Mouse (Mus musculus): ENCODE results near the gene Adamts4. TPM values are rescaled to one million over a fixed set of nuclear protein-coding genes. Genes with fewer than 3 reads are reported as not detected.

Gene Adamts4
- polyA plus RNA-seq, 1 experiment from 2014 or later: 2.5 TPM

GRCm38 (mm10) chr1:171270573-171270900 lies 20.3 kb downstream of the Adamts4 start:
- Histone ChIP-seq H3K9me3 (replicated peaks; ENCODE audit: control insufficient read depth, low read length) (no peaks in the 10 kb centered on the region), H3K9ac (ENCODE audit: low read length) (peak overlapping the region; percentile 86), H3K4me2 (ENCODE audit: low read length) (peak overlapping the region; percentile 95), H3K36me3 (ENCODE audit: control insufficient read depth, insufficient read depth, low read length) (peaks cover 38% of the 10 kb centered on the region), H3K4me3 (ENCODE audit: low read depth, low read length) (peak overlapping the region; percentile 82), H3K27me3 (replicated peaks; ENCODE audit: control insufficient read depth, insufficient read depth, low read length) (no peaks in the 10 kb centered on the region), H3K27ac (ENCODE audit: low read depth, low read length) (peak overlapping the region; percentile 58; the same call in 1 of the 2 replicates), H3K4me1 (ENCODE audit: control insufficient read depth, insufficient read depth, low read length) (peaks cover 12% of the 10 kb centered on the region; the same call in 1 of the 2 replicates)
- DNase-seq (ENCODE audit: low spot score) (no peak), ATAC-seq (peak; percentile 73)
- WGBS: under 1% methylated on average over 19 of the region's 19 CpGs

GRCm38 (mm10) chr1:171271196-171271595 lies 21.0 kb downstream of the Adamts4 start:
- WGBS: 57% methylated on average over 9 of the region's 9 CpGs

GRCm38 (mm10) chr1:171271622-171272021 lies 21.4 kb downstream of the Adamts4 start:
- H3K9ac ChIP-seq (ENCODE audit: low read length): no peak overlapping the region
- DNase-seq (ENCODE audit: low spot score): no peak
- ATAC-seq: no peak
- H3K36me3 ChIP-seq (ENCODE audit: control insufficient read depth, insufficient read depth, low read length): peaks cover 49% of the 10 kb centered on the region
- no peaks in the 10 kb centered on the region for H3K9me3 ChIP-seq (replicated peaks; ENCODE audit: control insufficient read depth, low read length)
- H3K4me1 ChIP-seq (ENCODE audit: control insufficient read depth, insufficient read depth, low read length): peaks cover 12% of the 10 kb centered on the region; the same call in 1 of the 2 replicates
- WGBS: 78% methylated on average over 10 of the region's 10 CpGs
- no peak overlapping the region for H3K27ac ChIP-seq (ENCODE audit: low read depth, low read length)
- H3K4me2 ChIP-seq (ENCODE audit: low read length): peak overlapping the region; percentile 95; the same call in 1 of the 2 replicates
- no peaks in the 10 kb centered on the region for H3K27me3 ChIP-seq (replicated peaks; ENCODE audit: control insufficient read depth, insufficient read depth, low read length)
- no peak overlapping the region for H3K4me3 ChIP-seq (ENCODE audit: low read depth, low read length)

More at GRCm38 (mm10) chr1:171271196-171271595, 21.0 kb downstream of the Adamts4 start:
- no peak for DNase-seq (ENCODE audit: low spot score)
- peak overlapping the region; percentile 86 for H3K9ac ChIP-seq (ENCODE audit: low read length)
- peaks cover 12% of the 10 kb centered on the region; the same call in 1 of the 2 replicates for H3K4me1 ChIP-seq (ENCODE audit: control insufficient read depth, insufficient read depth, low read length)
- no peaks in the 10 kb centered on the region for H3K9me3 ChIP-seq (replicated peaks; ENCODE audit: control insufficient read depth, low read length)
- H3K4me2 ChIP-seq (ENCODE audit: low read length): peak overlapping the region; percentile 95
- no peaks in the 10 kb centered on the region for H3K27me3 ChIP-seq (replicated peaks; ENCODE audit: control insufficient read depth, insufficient read depth, low read length)
- H3K36me3 ChIP-seq (ENCODE audit: control insufficient read depth, insufficient read depth, low read length): peaks cover 44% of the 10 kb centered on the region
- no peak for ATAC-seq
- no peak overlapping the region for H3K27ac ChIP-seq (ENCODE audit: low read depth, low read length)
- H3K4me3 ChIP-seq (ENCODE audit: low read depth, low read length): peak overlapping the region; percentile 82

GRCm38 (mm10) chr1:171272086-171272485 lies 21.9 kb downstream of the Adamts4 start:
- no peak overlapping the region for H3K9ac ChIP-seq (ENCODE audit: low read length)
- peaks cover 53% of the 10 kb centered on the region for H3K36me3 ChIP-seq (ENCODE audit: control insufficient read depth, insufficient read depth, low read length)
- 92% methylated on average over 3 of the region's 3 CpGs for WGBS
- no peak overlapping the region for H3K27ac ChIP-seq (ENCODE audit: low read depth, low read length)
- H3K27me3 ChIP-seq (replicated peaks; ENCODE audit: control insufficient read depth, insufficient read depth, low read length): no peaks in the 10 kb centered on the region
- no peaks in the 10 kb centered on the region for H3K9me3 ChIP-seq (replicated peaks; ENCODE audit: control insufficient read depth, low read length)
- peaks cover 12% of the 10 kb centered on the region; the same call in 1 of the 2 replicates for H3K4me1 ChIP-seq (ENCODE audit: control insufficient read depth, insufficient read depth, low read length)
- ATAC-seq (no peak), DNase-seq (ENCODE audit: low spot score) (no peak)
- no peak overlapping the region for H3K4me2 ChIP-seq (ENCODE audit: low read length)
- no peak overlapping the region for H3K4me3 ChIP-seq (ENCODE audit: low read depth, low read length)

- Histone ChIP-seq H3K9ac (ENCODE audit: low read length) (no peak overlapping the region), H3K27me3 (replicated peaks; ENCODE audit: control insufficient read depth, insufficient read depth, low read length) (no peaks in the 10 kb centered on the region), H3K4me1 (ENCODE audit: control insufficient read depth, insufficient read depth, low read length) (peaks cover 12% of the 10 kb centered on the region; the same call in 1 of the 2 replicates), H3K27ac (ENCODE audit: low read depth, low read length) (no peak overlapping the region), H3K9me3 (replicated peaks; ENCODE audit: control insufficient read depth, low read length) (no peaks in the 10 kb centered on the region), H3K36me3 (ENCODE audit: control insufficient read depth, insufficient read depth, low read length) (peaks cover 70% of the 10 kb centered on the region), H3K4me3 (ENCODE audit: low read depth, low read length) (no peak overlapping the region), H3K4me2 (ENCODE audit: low read length) (no peak overlapping the region)
- ATAC-seq (no peak), DNase-seq (ENCODE audit: low spot score) (no peak)
- 93% methylated on average over 12 of the region's 12 CpGs for WGBS
Observed at GRCm38 (mm10) chr1:171274171-171274570, 23.9 kb downstream of the Adamts4 start.

- 76% methylated on average over 11 of the region's 11 CpGs for WGBS
- ATAC-seq: no peak
- Histone ChIP-seq H3K4me3 (ENCODE audit: low read depth, low read length) (no peak overlapping the region), H3K27ac (ENCODE audit: low read depth, low read length) (no peak overlapping the region), H3K4me1 (ENCODE audit: control insufficient read depth, insufficient read depth, low read length) (peaks cover 13% of the 10 kb centered on the region), H3K9me3 (replicated peaks; ENCODE audit: control insufficient read depth, low read length) (no peaks in the 10 kb centered on the region), H3K27me3 (replicated peaks; ENCODE audit: control insufficient read depth, insufficient read depth, low read length) (no peaks in the 10 kb centered on the region), H3K4me2 (ENCODE audit: low read length) (no peak overlapping the region), H3K36me3 (ENCODE audit: control insufficient read depth, insufficient read depth, low read length) (peaks cover 70% of the 10 kb centered on the region), H3K9ac (ENCODE audit: low read length) (no peak overlapping the region)
- no peak for DNase-seq (ENCODE audit: low spot score)
Observed at GRCm38 (mm10) chr1:171275144-171275734, 25.0 kb downstream of the Adamts4 start.

DNA sequence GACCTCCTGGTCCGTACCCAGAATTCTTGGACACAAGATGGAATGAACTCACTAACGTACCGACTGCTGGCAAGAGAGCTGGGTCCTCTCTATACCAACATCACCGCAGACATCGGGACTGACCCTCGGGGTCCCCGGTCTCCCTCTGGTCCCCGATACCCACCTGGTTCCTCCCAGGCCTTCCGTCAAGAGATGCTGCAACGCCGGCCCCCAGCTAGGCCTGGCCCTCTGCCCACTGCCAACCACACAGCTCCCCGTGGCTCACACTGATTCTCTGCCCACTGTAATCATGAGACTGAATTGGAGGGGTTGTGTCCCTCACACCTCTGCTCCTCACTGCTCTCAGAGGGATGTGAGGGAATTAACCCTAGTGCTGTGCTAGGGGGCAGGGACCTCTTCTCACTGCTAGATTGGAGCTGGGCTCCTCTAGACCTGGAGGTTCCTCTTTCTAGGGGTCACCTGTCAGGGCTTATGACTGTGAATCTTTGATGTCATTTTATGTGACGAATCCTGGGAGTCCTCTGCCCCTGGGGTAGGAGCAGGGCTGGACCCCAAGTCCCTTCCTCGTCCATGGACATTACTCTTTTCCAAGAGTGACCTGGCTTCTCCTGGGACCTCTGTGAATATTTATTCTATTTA lies 26.0 kb downstream of the Adamts4 start:
- no peak overlapping the region for H3K4me3 ChIP-seq (ENCODE audit: low read depth, low read length)
- no peak overlapping the region for H3K9ac ChIP-seq (ENCODE audit: low read length)
- WGBS: 92% methylated on average over 14 of the region's 14 CpGs
- ATAC-seq (no peak), DNase-seq (ENCODE audit: low spot score) (no peak)
- H3K27me3 ChIP-seq (replicated peaks; ENCODE audit: control insufficient read depth, insufficient read depth, low read length): no peaks in the 10 kb centered on the region
- no peaks in the 10 kb centered on the region for H3K9me3 ChIP-seq (replicated peaks; ENCODE audit: control insufficient read depth, low read length)
- H3K36me3 ChIP-seq (ENCODE audit: control insufficient read depth, insufficient read depth, low read length): peaks cover 70% of the 10 kb centered on the region
- H3K27ac ChIP-seq (ENCODE audit: low read depth, low read length): no peak overlapping the region
- peaks cover 12% of the 10 kb centered on the region for H3K4me1 ChIP-seq (ENCODE audit: control insufficient read depth, insufficient read depth, low read length)
- no peak overlapping the region for H3K4me2 ChIP-seq (ENCODE audit: low read length)

- Histone ChIP-seq H3K9me3 (replicated peaks; ENCODE audit: control insufficient read depth, low read length) (no peaks in the 10 kb centered on the region), H3K4me2 (ENCODE audit: low read length) (no peak overlapping the region), H3K9ac (ENCODE audit: low read length) (no peak overlapping the region), H3K4me1 (ENCODE audit: control insufficient read depth, insufficient read depth, low read length) (peaks cover 11% of the 10 kb centered on the region), H3K27me3 (replicated peaks; ENCODE audit: control insufficient read depth, insufficient read depth, low read length) (no peaks in the 10 kb centered on the region), H3K27ac (ENCODE audit: low read depth, low read length) (no peak overlapping the region), H3K36me3 (ENCODE audit: control insufficient read depth, insufficient read depth, low read length) (peaks cover 69% of the 10 kb centered on the region), H3K4me3 (ENCODE audit: low read depth, low read length) (no peak overlapping the region)
- DNase-seq (ENCODE audit: low spot score): no peak
- WGBS: 86% methylated on average over 10 of the region's 10 CpGs
- no peak for ATAC-seq
Observed at GRCm38 (mm10) chr1:171277736-171278135, 27.5 kb downstream of the Adamts4 start.

DNA sequence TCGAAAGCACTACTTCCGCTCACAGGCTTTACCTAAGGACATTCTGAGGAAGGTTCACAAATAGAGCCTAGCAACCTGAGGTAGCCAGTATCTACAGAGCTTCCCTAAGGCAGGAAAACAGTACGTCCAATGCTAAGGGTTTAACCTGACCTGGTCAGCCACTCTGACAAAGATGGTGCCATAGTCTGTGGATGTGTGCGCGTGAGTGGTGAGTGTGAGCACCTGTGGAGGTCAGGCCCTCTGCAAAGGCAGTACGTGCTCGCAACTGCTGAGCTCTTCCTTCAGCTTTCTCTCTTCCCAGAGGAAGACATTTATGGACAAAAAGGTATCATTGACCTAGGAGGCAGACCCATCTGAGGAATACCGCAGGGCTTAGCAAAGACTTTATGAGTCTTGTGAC lies 28.2 kb downstream of the Adamts4 start:
- Histone ChIP-seq H3K9ac (ENCODE audit: low read length) (no peak overlapping the region), H3K4me2 (ENCODE audit: low read length) (no peak overlapping the region), H3K27me3 (replicated peaks; ENCODE audit: control insufficient read depth, insufficient read depth, low read length) (no peaks in the 10 kb centered on the region), H3K27ac (ENCODE audit: low read depth, low read length) (no peak overlapping the region), H3K9me3 (replicated peaks; ENCODE audit: control insufficient read depth, low read length) (no peaks in the 10 kb centered on the region), H3K4me3 (ENCODE audit: low read depth, low read length) (no peak overlapping the region), H3K4me1 (ENCODE audit: control insufficient read depth, insufficient read depth, low read length) (peaks cover 11% of the 10 kb centered on the region), H3K36me3 (ENCODE audit: control insufficient read depth, insufficient read depth, low read length) (peaks cover 67% of the 10 kb centered on the region)
- ATAC-seq (no peak), DNase-seq (ENCODE audit: low spot score) (no peak)
- 92% methylated on average over 8 of the region's 8 CpGs for WGBS

All from forebrain, embryonic 14.5 days (tissue).